Mouse (Mus musculus): ENCODE results near the gene Kcnmb2. TPM values are rescaled to one million over a fixed set of nuclear protein-coding genes. Genes with fewer than 3 reads are reported as not detected.

Gene Kcnmb2
- polyA plus RNA-seq (2015; fragmentation: Nextera tagmentation; extraction: Ambion mirVana): 13.2 and 13.4 TPM in 2 replicates

DNA sequence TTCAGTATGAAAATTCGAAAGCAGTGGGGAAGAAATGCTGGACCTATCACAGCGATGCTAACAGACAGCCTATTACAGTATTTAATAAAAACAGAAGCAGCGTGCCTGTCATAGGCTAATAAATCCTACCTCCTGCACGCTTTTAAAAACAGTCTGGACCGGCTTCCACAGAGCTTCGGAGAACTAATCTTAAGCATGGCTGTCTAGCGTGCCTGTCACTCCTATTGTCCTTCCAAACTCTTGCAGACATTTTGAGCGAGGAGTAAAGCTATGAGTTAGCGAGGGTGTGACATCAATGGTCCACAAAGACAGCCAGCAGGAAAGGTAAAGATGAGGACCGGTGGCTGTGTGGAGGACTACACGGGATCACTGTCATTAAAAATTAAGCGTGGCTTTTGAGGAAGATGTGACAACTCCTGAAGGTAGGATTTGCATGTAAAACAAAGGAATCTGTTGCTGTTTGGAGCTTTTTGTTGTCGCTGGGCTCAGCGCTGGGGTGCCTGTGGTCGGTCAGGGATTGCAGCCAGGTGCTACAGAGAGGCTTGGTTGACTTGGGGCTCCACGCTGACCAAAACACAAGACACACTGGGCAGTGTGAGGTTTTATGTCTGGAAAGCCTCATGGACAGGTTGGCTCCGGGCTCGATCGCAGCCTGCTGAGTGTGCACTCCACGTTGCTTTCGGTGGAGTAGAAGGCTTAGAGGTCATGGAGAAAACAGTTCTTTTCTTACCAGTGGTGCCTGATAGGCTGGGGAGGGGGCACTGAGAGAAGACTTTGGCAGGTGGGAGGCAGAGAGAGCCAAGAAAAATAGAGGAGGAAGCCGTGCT, at the start of gene Kcnmb2:
Kcnmb2 (plus strand) TSS at position 4 of the 827 bp plus-strand sequence.
- Histone ChIP-seq H3K9ac (ENCODE audit: low read depth, low read length) (peak within 1 kb of the TSS; percentile 74), H3K27me3 (ENCODE audit: control insufficient read depth, insufficient read depth, low read depth, low read length) (no peaks in the 10 kb centered on the region), H3K27ac (ENCODE audit: low read length) (peak within 1 kb of the TSS; percentile 62), H3K4me2 (ENCODE audit: low read length) (peak within 1 kb of the TSS; percentile 74), H3K9me3 (replicated peaks; ENCODE audit: control insufficient read depth, low read length, poor library complexity, severe bottlenecking) (no peaks in the 10 kb centered on the region), H3K4me3 (ENCODE audit: low read depth, low read length) (peak within 1 kb of the TSS; percentile 52), H3K36me3 (ENCODE audit: control insufficient read depth, insufficient read depth, low read length) (no peaks in the 10 kb centered on the region), H3K4me1 (ENCODE audit: control insufficient read depth, insufficient read depth, low read length) (peaks cover 13% of the 10 kb centered on the region; the same call in 1 of the 2 replicates)
- under 1% methylated on average over 22 of the region's 22 CpGs for WGBS
- peak; percentile 85 for ATAC-seq

DNA sequence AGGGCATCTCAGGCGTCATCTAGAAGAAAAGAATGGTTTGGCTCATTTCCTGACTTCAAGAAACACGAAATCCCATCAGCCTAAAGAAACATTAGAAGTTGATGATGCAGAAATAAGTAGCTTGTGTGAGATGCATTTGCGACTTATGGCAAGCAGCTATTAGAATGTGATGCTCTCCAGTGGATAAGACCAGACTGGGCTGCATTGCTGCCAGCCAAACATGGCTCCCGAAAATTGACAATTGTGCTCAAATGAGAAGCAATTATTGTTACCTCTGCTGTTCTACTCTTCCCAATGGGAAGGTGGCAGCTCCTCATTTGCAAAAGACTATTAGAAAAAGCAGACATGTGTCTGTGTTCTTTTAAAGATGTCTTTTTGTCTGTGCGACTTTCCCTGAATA, 38.8 kb upstream of the Kcnmb2 start:
- Histone ChIP-seq H3K36me3 (ENCODE audit: control insufficient read depth, insufficient read depth, low read length) (no peaks in the 10 kb centered on the region), H3K4me1 (ENCODE audit: control insufficient read depth, insufficient read depth, low read length) (no peaks in the 10 kb centered on the region), H3K27ac (ENCODE audit: low read length) (no peak overlapping the region), H3K27me3 (ENCODE audit: control insufficient read depth, insufficient read depth, low read depth, low read length) (no peaks in the 10 kb centered on the region), H3K9ac (ENCODE audit: low read depth, low read length) (no peak overlapping the region), H3K9me3 (replicated peaks; ENCODE audit: control insufficient read depth, low read length, poor library complexity, severe bottlenecking) (no peaks in the 10 kb centered on the region), H3K4me2 (ENCODE audit: low read length) (no peak overlapping the region), H3K4me3 (ENCODE audit: low read depth, low read length) (no peak overlapping the region)
- 42% methylated on average over 5 of the region's 5 CpGs for WGBS
- no peak for ATAC-seq

DNA sequence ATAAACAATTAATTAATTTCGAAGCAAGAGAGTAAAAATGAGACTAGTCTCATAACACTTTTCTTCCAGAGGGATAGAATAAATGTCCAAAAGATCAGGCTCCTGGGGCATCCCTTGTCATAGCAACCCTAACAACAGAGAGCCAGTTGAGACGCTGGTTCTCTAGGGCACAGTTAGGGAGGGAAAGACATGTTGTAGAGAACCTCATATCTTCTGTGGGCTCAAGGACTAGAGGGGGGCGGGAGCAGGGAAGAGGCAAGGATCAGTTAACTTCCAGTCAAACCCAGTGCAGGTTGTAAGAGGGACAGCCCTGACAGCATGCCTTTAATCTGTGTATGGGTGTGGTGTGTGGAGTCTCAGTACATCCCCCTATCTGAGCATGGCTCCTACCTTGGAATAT, 38.2 kb upstream of the Kcnmb2 start:
- H3K4me2 ChIP-seq (ENCODE audit: low read length): no peak overlapping the region
- H3K9ac ChIP-seq (ENCODE audit: low read depth, low read length): no peak overlapping the region
- no peaks in the 10 kb centered on the region for H3K36me3 ChIP-seq (ENCODE audit: control insufficient read depth, insufficient read depth, low read length)
- no peak overlapping the region for H3K4me3 ChIP-seq (ENCODE audit: low read depth, low read length)
- no peak for ATAC-seq
- H3K4me1 ChIP-seq (ENCODE audit: control insufficient read depth, insufficient read depth, low read length): no peaks in the 10 kb centered on the region
- no peak overlapping the region for H3K27ac ChIP-seq (ENCODE audit: low read length)
- WGBS: 68% methylated on average over 3 of the region's 3 CpGs
- no peaks in the 10 kb centered on the region for H3K9me3 ChIP-seq (replicated peaks; ENCODE audit: control insufficient read depth, low read length, poor library complexity, severe bottlenecking)
- H3K27me3 ChIP-seq (ENCODE audit: control insufficient read depth, insufficient read depth, low read depth, low read length): no peaks in the 10 kb centered on the region

DNA sequence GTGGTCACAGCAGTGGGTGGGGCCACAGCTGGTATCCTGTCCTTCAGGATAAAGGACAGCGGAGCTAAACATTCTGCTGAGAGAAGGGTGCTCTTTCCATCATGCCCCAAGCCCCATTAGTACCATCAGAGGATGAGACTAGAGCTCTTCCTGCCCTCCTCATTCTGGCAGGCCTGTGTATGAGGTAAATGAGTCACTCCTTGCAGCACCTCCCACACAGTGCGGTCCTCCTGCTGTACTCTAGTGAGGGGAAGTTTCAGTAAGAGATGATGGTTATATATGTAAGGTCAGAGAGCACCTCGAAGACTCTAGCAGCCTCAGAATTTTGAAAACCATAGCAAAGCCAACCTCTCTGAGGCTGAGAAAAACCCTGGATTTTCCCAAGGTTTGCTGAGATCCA, 30.8 kb upstream of the Kcnmb2 start:
- ATAC-seq: no peak
- no peak overlapping the region for H3K9ac ChIP-seq (ENCODE audit: low read depth, low read length)
- H3K4me2 ChIP-seq (ENCODE audit: low read length): no peak overlapping the region
- no peaks in the 10 kb centered on the region for H3K27me3 ChIP-seq (ENCODE audit: control insufficient read depth, insufficient read depth, low read depth, low read length)
- no peak overlapping the region for H3K27ac ChIP-seq (ENCODE audit: low read length)
- no peak overlapping the region for H3K4me3 ChIP-seq (ENCODE audit: low read depth, low read length)
- H3K4me1 ChIP-seq (ENCODE audit: control insufficient read depth, insufficient read depth, low read length): no peaks in the 10 kb centered on the region
- 93% methylated on average over 3 of the region's 3 CpGs for WGBS
- no peaks in the 10 kb centered on the region for H3K9me3 ChIP-seq (replicated peaks; ENCODE audit: control insufficient read depth, low read length, poor library complexity, severe bottlenecking)
- H3K36me3 ChIP-seq (ENCODE audit: control insufficient read depth, insufficient read depth, low read length): no peaks in the 10 kb centered on the region

DNA sequence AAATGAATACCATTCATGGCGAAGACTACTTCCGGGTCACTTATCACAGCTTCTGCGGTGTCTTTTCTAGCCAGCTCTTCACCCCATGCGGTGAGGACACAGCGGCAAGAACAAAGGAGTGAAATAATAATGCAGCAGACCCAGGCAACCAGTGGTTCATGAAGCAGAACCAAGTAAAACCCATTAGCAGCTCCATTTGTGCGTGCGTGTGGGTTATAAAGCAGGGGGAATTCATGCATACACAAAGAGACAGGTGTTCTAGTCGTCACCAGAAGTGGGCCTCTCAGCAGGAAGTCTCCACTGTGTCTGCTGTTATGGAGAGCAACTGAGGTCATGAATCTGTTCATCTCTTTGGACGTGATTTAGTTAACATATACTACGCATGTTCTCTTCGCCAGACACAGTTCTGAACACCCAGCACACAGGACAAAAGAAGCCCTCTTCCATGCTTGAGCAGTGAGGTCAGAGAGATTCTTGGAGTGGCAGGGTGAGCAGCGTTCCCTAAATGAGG, 19.6 kb upstream of the Kcnmb2 start:
- Histone ChIP-seq H3K9me3 (replicated peaks; ENCODE audit: control insufficient read depth, low read length, poor library complexity, severe bottlenecking) (no peaks in the 10 kb centered on the region), H3K4me3 (ENCODE audit: low read depth, low read length) (no peak overlapping the region), H3K27ac (ENCODE audit: low read length) (no peak overlapping the region), H3K4me2 (ENCODE audit: low read length) (no peak overlapping the region), H3K9ac (ENCODE audit: low read depth, low read length) (no peak overlapping the region), H3K27me3 (ENCODE audit: control insufficient read depth, insufficient read depth, low read depth, low read length) (no peaks in the 10 kb centered on the region), H3K4me1 (ENCODE audit: control insufficient read depth, insufficient read depth, low read length) (no peaks in the 10 kb centered on the region), H3K36me3 (ENCODE audit: control insufficient read depth, insufficient read depth, low read length) (no peaks in the 10 kb centered on the region)
- ATAC-seq: no peak
- 25% methylated on average over 12 of the region's 12 CpGs for WGBS

DNA sequence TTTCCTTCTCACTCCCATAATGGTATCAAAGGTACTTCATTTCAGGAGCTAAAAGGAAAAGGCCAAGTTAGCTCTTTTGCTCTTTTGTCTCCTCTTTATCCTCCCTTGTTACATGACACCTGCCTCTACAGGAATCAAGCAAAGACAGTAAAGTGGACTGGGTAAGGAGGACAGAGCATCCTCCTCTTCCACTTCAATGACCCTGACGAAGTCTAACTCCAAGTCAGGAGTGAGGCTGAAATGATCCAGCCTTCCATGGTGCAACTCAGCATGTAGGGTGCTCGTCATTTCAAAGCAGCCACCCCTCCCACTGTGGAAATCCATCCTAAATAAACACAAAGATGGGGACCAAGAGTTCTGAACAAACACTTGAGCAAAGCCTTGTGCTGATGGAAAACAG, 9.7 kb upstream of the Kcnmb2 start:
- Histone ChIP-seq H3K4me3 (ENCODE audit: low read depth, low read length) (no peak overlapping the region), H3K27ac (ENCODE audit: low read length) (no peak overlapping the region), H3K36me3 (ENCODE audit: control insufficient read depth, insufficient read depth, low read length) (no peaks in the 10 kb centered on the region), H3K4me1 (ENCODE audit: control insufficient read depth, insufficient read depth, low read length) (no peaks in the 10 kb centered on the region), H3K27me3 (ENCODE audit: control insufficient read depth, insufficient read depth, low read depth, low read length) (no peaks in the 10 kb centered on the region), H3K4me2 (ENCODE audit: low read length) (no peak overlapping the region), H3K9ac (ENCODE audit: low read depth, low read length) (no peak overlapping the region), H3K9me3 (replicated peaks; ENCODE audit: control insufficient read depth, low read length, poor library complexity, severe bottlenecking) (no peaks in the 10 kb centered on the region)
- no peak for ATAC-seq
- 66% methylated on average over 2 of the region's 2 CpGs for WGBS

DNA sequence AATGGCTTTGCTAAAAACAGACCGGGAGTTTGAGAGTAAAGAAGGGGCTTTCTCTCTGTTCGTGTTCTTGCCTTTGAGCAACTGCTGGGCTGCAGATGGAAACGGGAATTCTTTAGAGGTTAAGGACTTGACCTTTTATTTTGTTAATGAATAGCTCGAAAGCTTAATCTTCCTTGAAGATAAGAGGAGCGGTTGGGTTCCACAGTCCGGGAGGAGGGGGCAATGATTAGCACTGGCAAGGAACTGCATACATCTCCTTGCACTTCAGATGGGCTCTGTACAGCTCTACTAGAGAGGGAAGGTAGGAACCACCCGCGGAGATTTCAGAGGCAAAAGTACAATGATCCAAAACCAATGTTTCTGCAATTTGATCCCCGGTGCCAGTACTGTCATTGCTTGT, 1.2 kb downstream of the Kcnmb2 start:
- H3K27ac ChIP-seq (ENCODE audit: low read length): peak overlapping the region; percentile 62; the same call in 1 of the 2 replicates
- ATAC-seq: peak; percentile 54; the same call in 1 of the 2 replicates
- H3K4me2 ChIP-seq (ENCODE audit: low read length): peak overlapping the region; percentile 74
- H3K4me3 ChIP-seq (ENCODE audit: low read depth, low read length): peak overlapping the region; percentile 52
- under 1% methylated on average over 9 of the region's 9 CpGs for WGBS
- no peaks in the 10 kb centered on the region for H3K36me3 ChIP-seq (ENCODE audit: control insufficient read depth, insufficient read depth, low read length)
- H3K9me3 ChIP-seq (replicated peaks; ENCODE audit: control insufficient read depth, low read length, poor library complexity, severe bottlenecking): no peaks in the 10 kb centered on the region
- no peaks in the 10 kb centered on the region for H3K27me3 ChIP-seq (ENCODE audit: control insufficient read depth, insufficient read depth, low read depth, low read length)
- peak overlapping the region; percentile 74 for H3K9ac ChIP-seq (ENCODE audit: low read depth, low read length)
- peaks cover 13% of the 10 kb centered on the region; the same call in 1 of the 2 replicates for H3K4me1 ChIP-seq (ENCODE audit: control insufficient read depth, insufficient read depth, low read length)

DNA sequence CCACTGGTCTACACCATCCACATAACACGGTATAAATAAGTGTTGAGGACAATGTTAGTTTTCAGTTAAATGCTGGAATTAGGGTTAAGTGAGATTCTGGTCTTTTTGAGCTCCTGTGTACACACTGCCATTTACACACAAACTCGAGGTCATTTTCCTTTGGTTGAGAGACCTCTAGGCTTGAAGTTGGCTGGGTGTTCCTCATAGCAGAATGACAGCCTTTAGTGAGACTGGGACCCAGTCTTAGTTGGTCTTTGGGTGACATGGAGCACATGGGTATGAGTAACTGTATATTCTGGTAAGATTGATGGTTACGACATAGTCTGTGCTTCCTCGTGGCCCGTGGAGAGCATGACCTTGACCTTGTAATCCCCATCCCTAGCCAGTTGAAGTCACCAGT, 1.8 kb downstream of the Kcnmb2 start:
- H3K9ac ChIP-seq (ENCODE audit: low read depth, low read length): no peak overlapping the region
- WGBS: 46% methylated on average over 5 of the region's 5 CpGs
- no peak overlapping the region for H3K27ac ChIP-seq (ENCODE audit: low read length)
- H3K4me2 ChIP-seq (ENCODE audit: low read length): peak overlapping the region; percentile 74
- ATAC-seq: no peak
- H3K4me3 ChIP-seq (ENCODE audit: low read depth, low read length): peak overlapping the region; percentile 52
- no peaks in the 10 kb centered on the region for H3K36me3 ChIP-seq (ENCODE audit: control insufficient read depth, insufficient read depth, low read length)
- H3K9me3 ChIP-seq (replicated peaks; ENCODE audit: control insufficient read depth, low read length, poor library complexity, severe bottlenecking): no peaks in the 10 kb centered on the region
- H3K27me3 ChIP-seq (ENCODE audit: control insufficient read depth, insufficient read depth, low read depth, low read length): no peaks in the 10 kb centered on the region
- peaks cover 13% of the 10 kb centered on the region; the same call in 1 of the 2 replicates for H3K4me1 ChIP-seq (ENCODE audit: control insufficient read depth, insufficient read depth, low read length)

DNA sequence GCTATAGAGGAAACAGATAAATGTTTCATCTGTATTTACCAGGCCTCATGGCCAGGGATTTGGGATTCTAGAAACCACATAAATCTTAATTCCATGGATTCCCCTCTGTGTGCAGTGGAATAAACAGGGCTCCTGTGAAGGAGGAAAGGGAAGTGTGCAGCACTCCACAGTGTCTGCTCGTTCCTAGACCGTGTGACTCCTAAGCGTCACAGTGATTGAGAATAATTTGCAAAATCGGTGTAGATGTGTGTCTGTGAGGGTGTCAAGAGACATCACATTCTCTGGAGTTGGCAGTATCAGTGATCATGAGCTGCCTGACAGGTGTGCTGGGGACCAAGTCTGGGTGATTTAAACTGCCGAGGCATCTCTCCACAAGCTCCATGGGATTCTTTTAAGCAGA, 8.9 kb downstream of the Kcnmb2 start:
- Histone ChIP-seq H3K4me1 (ENCODE audit: control insufficient read depth, insufficient read depth, low read length) (peaks cover 3% of the 10 kb centered on the region; the same call in 1 of the 2 replicates), H3K9me3 (replicated peaks; ENCODE audit: control insufficient read depth, low read length, poor library complexity, severe bottlenecking) (no peaks in the 10 kb centered on the region), H3K9ac (ENCODE audit: low read depth, low read length) (no peak overlapping the region), H3K4me2 (ENCODE audit: low read length) (no peak overlapping the region), H3K4me3 (ENCODE audit: low read depth, low read length) (no peak overlapping the region), H3K27me3 (ENCODE audit: control insufficient read depth, insufficient read depth, low read depth, low read length) (no peaks in the 10 kb centered on the region), H3K36me3 (ENCODE audit: control insufficient read depth, insufficient read depth, low read length) (no peaks in the 10 kb centered on the region), H3K27ac (ENCODE audit: low read length) (no peak overlapping the region)
- peak; percentile 74; the same call in 1 of the 2 replicates for ATAC-seq
- WGBS: 68% methylated on average over 5 of the region's 5 CpGs

Measured in midbrain, embryonic 16.5 days (tissue).